Mouse (Mus musculus): ENCODE results near the gene Eif3l. TPM values are rescaled to one million over a fixed set of nuclear protein-coding genes. Genes with fewer than 3 reads are reported as not detected.
A peak's percentile ranks its signal among the peaks of the same experiment; 100 is the strongest.

The Eif3l gene
- polyA plus RNA-seq, 1 experiment from 2014 or later, result 247 TPM

- no peak for ATAC-seq (replicated peaks; ENCODE audit: low FRiP score)
- peaks cover 34% of the 10 kb centered on the region for H3K27me3 ChIP-seq
- H3K4me2 ChIP-seq, result peak overlapping the region; percentile 17; the same call in 1 of the 2 replicates
- no peak overlapping the region for H3K9ac ChIP-seq
- peaks cover 32% of the 10 kb centered on the region for H3K36me3 ChIP-seq
- H3K9me3 ChIP-seq (replicated peaks), result no peaks in the 10 kb centered on the region
- H3K4me1 ChIP-seq, result peaks cover 40% of the 10 kb centered on the region
- 8% methylated on average over 14 of the region's 14 CpGs for WGBS
- H3K4me3 ChIP-seq (replicated peaks), result no peak overlapping the region
- peak overlapping the region; percentile 61; the same call in 1 of the 2 replicates for H3K27ac ChIP-seq
Measured at GRCm38 (mm10) chr15:79037913-79038328, 37.1 kb upstream of the Eif3l start.

- Histone ChIP-seq H3K9ac (no peak overlapping the region), H3K27ac (peak overlapping the region; percentile 61; the same call in 1 of the 2 replicates), H3K4me1 (peaks cover 44% of the 10 kb centered on the region), H3K4me3 (replicated peaks) (no peak overlapping the region), H3K4me2 (no peak overlapping the region; the same call in 1 of the 2 replicates), H3K9me3 (replicated peaks) (no peaks in the 10 kb centered on the region), H3K36me3 (peaks cover 32% of the 10 kb centered on the region), H3K27me3 (peaks cover 38% of the 10 kb centered on the region)
- 76% methylated on average over 10 of the region's 10 CpGs for WGBS
- ATAC-seq (replicated peaks; ENCODE audit: low FRiP score), result no peak
Measured at GRCm38 (mm10) chr15:79038331-79038730, 36.6 kb upstream of the Eif3l start.

- 10% methylated on average over 7 of the region's 7 CpGs for WGBS
- peak; percentile 69 for ATAC-seq (replicated peaks; ENCODE audit: low FRiP score)
- H3K4me1 ChIP-seq, result peaks cover 48% of the 10 kb centered on the region
Measured at GRCm38 (mm10) chr15:79038853-79039252, 36.1 kb upstream of the Eif3l start.

GRCm38 (mm10) chr15:79040501-79041416 lies 34.2 kb upstream of the Eif3l start:
- Histone ChIP-seq H3K9me3 (replicated peaks) (no peaks in the 10 kb centered on the region), H3K36me3 (peaks cover 17% of the 10 kb centered on the region), H3K27ac (no peak overlapping the region), H3K4me1 (peaks cover 58% of the 10 kb centered on the region), H3K4me3 (replicated peaks) (peak overlapping the region; percentile 34), H3K27me3 (peaks cover 44% of the 10 kb centered on the region), H3K4me2 (peak overlapping the region; percentile 63), H3K9ac (peak overlapping the region; percentile 12; the same call in 1 of the 2 replicates)
- 18% methylated on average over 24 of the region's 24 CpGs for WGBS
- ATAC-seq (replicated peaks; ENCODE audit: low FRiP score), result no peak

More at GRCm38 (mm10) chr15:79038853-79039252, 36.1 kb upstream of the Eif3l start:
- Histone ChIP-seq H3K27ac (no peak overlapping the region), H3K36me3 (peaks cover 32% of the 10 kb centered on the region), H3K27me3 (peaks cover 43% of the 10 kb centered on the region), H3K9me3 (replicated peaks) (no peaks in the 10 kb centered on the region), H3K4me3 (replicated peaks) (no peak overlapping the region), H3K4me2 (no peak overlapping the region), H3K9ac (no peak overlapping the region)

GRCm38 (mm10) chr15:79041585-79041984 lies 33.4 kb upstream of the Eif3l start, which contains the start of gene Galr3:
TSS of gene Galr3 (plus strand) at chr15:79041885.
- peak within 1 kb of the TSS; percentile 97 for H3K4me2 ChIP-seq
- H3K9ac ChIP-seq, result peak within 1 kb of the TSS; percentile 49
- no peak within 1 kb of the TSS for H3K27ac ChIP-seq
- peaks cover 44% of the 10 kb centered on the region for H3K27me3 ChIP-seq
- 65% methylated on average over 6 of the region's 6 CpGs for WGBS
- peaks cover 58% of the 10 kb centered on the region for H3K4me1 ChIP-seq
- no peak for ATAC-seq (replicated peaks; ENCODE audit: low FRiP score)
- H3K36me3 ChIP-seq, result peaks cover 9% of the 10 kb centered on the region
- H3K9me3 ChIP-seq (replicated peaks), result no peaks in the 10 kb centered on the region
- H3K4me3 ChIP-seq (replicated peaks), result peak within 1 kb of the TSS; percentile 53

GRCm38 (mm10) chr15:79042721-79043491 lies 32.1 kb upstream of the Eif3l start:
- peaks cover 55% of the 10 kb centered on the region for H3K4me1 ChIP-seq
- no peaks in the 10 kb centered on the region for H3K9me3 ChIP-seq (replicated peaks)
- H3K4me3 ChIP-seq (replicated peaks), result peak overlapping the region; percentile 53
- H3K4me2 ChIP-seq, result peak overlapping the region; percentile 97
- WGBS, result 1% methylated on average over 90 of the region's 105 CpGs
- peak overlapping the region; percentile 49 for H3K9ac ChIP-seq
- no peaks in the 10 kb centered on the region for H3K36me3 ChIP-seq
- ATAC-seq (replicated peaks; ENCODE audit: low FRiP score), result peak; percentile 41
- peaks cover 44% of the 10 kb centered on the region for H3K27me3 ChIP-seq
- H3K27ac ChIP-seq, result no peak overlapping the region

GRCm38 (mm10) chr15:79044837-79045236 lies 30.1 kb upstream of the Eif3l start:
- peaks cover 38% of the 10 kb centered on the region for H3K27me3 ChIP-seq
- H3K9me3 ChIP-seq (replicated peaks), result no peaks in the 10 kb centered on the region
- no peaks in the 10 kb centered on the region for H3K36me3 ChIP-seq
- H3K4me1 ChIP-seq, result peaks cover 41% of the 10 kb centered on the region
- no peak overlapping the region for H3K9ac ChIP-seq
- H3K4me3 ChIP-seq (replicated peaks), result no peak overlapping the region
- 10% methylated on average over 4 of the region's 4 CpGs for WGBS
- ATAC-seq (replicated peaks; ENCODE audit: low FRiP score), result 0 out of 2 replicates have a peak, but pooled peaks have one; percentile 9
- peak overlapping the region; percentile 67 for H3K27ac ChIP-seq
- H3K4me2 ChIP-seq, result no peak overlapping the region

- H3K4me3 ChIP-seq (replicated peaks), result no peak overlapping the region
- ATAC-seq (replicated peaks; ENCODE audit: low FRiP score), result no peak
- H3K36me3 ChIP-seq, result peaks cover 13% of the 10 kb centered on the region
- 59% methylated on average over 4 of the region's 4 CpGs for WGBS
- no peak overlapping the region for H3K27ac ChIP-seq
- H3K27me3 ChIP-seq, result peaks cover 7% of the 10 kb centered on the region
- H3K9me3 ChIP-seq (replicated peaks), result no peaks in the 10 kb centered on the region
- peaks cover 42% of the 10 kb centered on the region for H3K4me1 ChIP-seq
- H3K4me2 ChIP-seq, result no peak overlapping the region
- no peak overlapping the region for H3K9ac ChIP-seq
Measured at GRCm38 (mm10) chr15:79048186-79048585, 26.8 kb upstream of the Eif3l start.

- 56% methylated on average over 9 of the region's 9 CpGs for WGBS
- Histone ChIP-seq H3K9ac (no peak overlapping the region), H3K36me3 (peaks cover 34% of the 10 kb centered on the region), H3K4me3 (replicated peaks) (no peak overlapping the region), H3K27me3 (no peaks in the 10 kb centered on the region), H3K4me1 (peaks cover 27% of the 10 kb centered on the region), H3K4me2 (no peak overlapping the region), H3K27ac (peak overlapping the region; percentile 92), H3K9me3 (replicated peaks) (no peaks in the 10 kb centered on the region)
- no peak; the same call in 1 of the 2 replicates for ATAC-seq (replicated peaks; ENCODE audit: low FRiP score)
Measured at GRCm38 (mm10) chr15:79050160-79050845, 24.7 kb upstream of the Eif3l start.

- Histone ChIP-seq H3K9ac (no peak overlapping the region), H3K4me1 (peaks cover 26% of the 10 kb centered on the region), H3K9me3 (replicated peaks) (no peaks in the 10 kb centered on the region), H3K4me2 (0 out of 2 replicates have a peak overlapping the region, but pooled peaks have one; percentile 14), H3K4me3 (replicated peaks) (no peak overlapping the region), H3K27me3 (no peaks in the 10 kb centered on the region), H3K27ac (peak overlapping the region; percentile 92), H3K36me3 (peaks cover 41% of the 10 kb centered on the region)
- 76% methylated on average over 2 of the region's 2 CpGs for WGBS
- ATAC-seq (replicated peaks; ENCODE audit: low FRiP score), result 0 out of 2 replicates have a peak, but pooled peaks have one; percentile 40
Measured at GRCm38 (mm10) chr15:79050964-79051363, 24.0 kb upstream of the Eif3l start.
